Mouse (Mus musculus): ENCODE results near the gene Nme8.

Nme8 gene

DNA sequence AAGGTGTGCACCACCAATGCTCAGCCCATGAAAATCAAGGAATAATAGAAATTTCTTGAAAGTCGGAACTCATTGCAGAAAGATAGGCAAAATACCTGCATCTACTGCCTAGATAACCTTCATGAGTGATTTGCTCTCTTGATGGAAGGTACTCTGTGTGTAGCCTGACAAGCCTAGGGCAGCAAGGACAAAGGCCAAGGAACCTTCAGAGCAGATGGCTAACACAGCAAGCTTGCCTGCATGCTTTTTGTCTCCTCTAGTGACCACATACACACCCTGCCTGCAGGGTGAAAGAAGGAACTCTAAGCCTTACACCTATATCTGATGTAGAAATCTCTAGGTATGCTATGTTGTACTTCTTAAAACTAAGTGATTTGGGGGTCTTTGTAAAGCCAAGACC, 102.5 kb downstream of the Nme8 start:
- DNase-seq (ENCODE audit: low read depth, low spot score), result no peak
